Mouse (Mus musculus): Measurements from ENCODE around the gene Dbf4. TPM values are rescaled to one million over a fixed set of nuclear protein-coding genes. Genes with fewer than 3 reads are reported as not detected.

Gene Dbf4
- 56.1 and 62.5 TPM in 2 replicates for polyA plus RNA-seq (2016; fragmentation: Nextera tagmentation; extraction: Ambion mirVana)

- under 1% methylated on average over 79 of the region's 93 CpGs for WGBS
Observed at GRCm38 (mm10) chr5:8422157-8422931, at the start of gene Dbf4, which contains the start of gene Slc25a40. Dbf4 (minus strand) TSS chr5:8422716. Slc25a40 (plus strand) TSS chr5:8422850.

DNA sequence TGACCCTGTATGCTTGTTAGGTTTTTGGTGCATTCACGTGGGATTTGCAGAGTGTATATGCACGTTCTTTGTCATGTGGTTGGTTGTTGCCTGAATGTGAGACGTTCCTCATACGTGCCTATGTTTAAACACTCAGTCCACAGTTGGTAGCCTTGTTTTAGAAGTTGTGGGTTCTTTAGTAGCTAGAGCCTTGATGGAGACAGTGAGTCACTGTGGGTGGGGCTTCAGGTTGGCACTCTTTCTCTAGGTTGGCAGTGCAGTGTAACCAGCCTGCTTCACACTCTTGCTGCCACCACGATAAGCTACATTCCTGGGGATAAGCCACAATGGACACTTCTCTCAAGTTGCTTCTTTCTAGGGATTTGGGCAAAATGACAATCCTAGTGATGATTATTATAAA is 34.0 kb upstream of the Dbf4 start:
- peaks cover 40% of the 10 kb centered on the region for H3K36me3 ChIP-seq

More at GRCm38 (mm10) chr5:8422157-8422931, at the start of gene Dbf4, which contains the start of gene Slc25a40:
- peaks cover 43% of the 10 kb centered on the region for H3K36me3 ChIP-seq
- no peaks in the 10 kb centered on the region for H3K27me3 ChIP-seq (ENCODE audit: low read depth, poor library complexity, severe bottlenecking)
- DNase-seq (ENCODE audit: low spot score), result peak; percentile 89
- no peaks in the 10 kb centered on the region for H3K9me3 ChIP-seq (replicated peaks)
- peak within 1 kb of the TSS; percentile 89 for H3K4me3 ChIP-seq
- peaks cover 28% of the 10 kb centered on the region for H3K4me1 ChIP-seq
- H3K27ac ChIP-seq (replicated peaks), result peak within 1 kb of the TSS; percentile 98

GRCm38 (mm10) chr5:8455565-8455964 is 33.0 kb upstream of the Dbf4 start:
- peaks cover 42% of the 10 kb centered on the region for H3K36me3 ChIP-seq
- DNase-seq (ENCODE audit: low spot score), result no peak
- no peaks in the 10 kb centered on the region for H3K27me3 ChIP-seq (ENCODE audit: low read depth, poor library complexity, severe bottlenecking)
- H3K4me1 ChIP-seq, result no peaks in the 10 kb centered on the region
- H3K27ac ChIP-seq (replicated peaks), result no peak overlapping the region
- H3K4me3 ChIP-seq, result no peak overlapping the region
- no peaks in the 10 kb centered on the region for H3K9me3 ChIP-seq (replicated peaks)

More for the DNA sequence above, 34.0 kb upstream of the Dbf4 start:
- no peaks in the 10 kb centered on the region for H3K4me1 ChIP-seq
- no peaks in the 10 kb centered on the region for H3K9me3 ChIP-seq (replicated peaks)
- no peak overlapping the region for H3K4me3 ChIP-seq
- H3K27ac ChIP-seq (replicated peaks), result no peak overlapping the region
- H3K27me3 ChIP-seq (ENCODE audit: low read depth, poor library complexity, severe bottlenecking), result no peaks in the 10 kb centered on the region
- no peak for DNase-seq (ENCODE audit: low spot score)
- 90% methylated on average over 5 of the region's 5 CpGs for WGBS

GRCm38 (mm10) chr5:8439095-8439494 is 16.6 kb upstream of the Dbf4 start:
- peaks cover 24% of the 10 kb centered on the region for H3K36me3 ChIP-seq
- DNase-seq (ENCODE audit: low spot score), result no peak
- no peaks in the 10 kb centered on the region for H3K4me1 ChIP-seq
- no peak overlapping the region for H3K27ac ChIP-seq (replicated peaks)
- 67% methylated on average over 2 of the region's 2 CpGs for WGBS
- no peak overlapping the region for H3K4me3 ChIP-seq
- H3K27me3 ChIP-seq (ENCODE audit: low read depth, poor library complexity, severe bottlenecking), result no peaks in the 10 kb centered on the region
- no peaks in the 10 kb centered on the region for H3K9me3 ChIP-seq (replicated peaks)

GRCm38 (mm10) chr5:8437481-8438156 is 15.1 kb upstream of the Dbf4 start:
- Histone ChIP-seq H3K36me3 (peaks cover 27% of the 10 kb centered on the region), H3K9me3 (replicated peaks) (no peaks in the 10 kb centered on the region), H3K4me1 (no peaks in the 10 kb centered on the region), H3K4me3 (no peak overlapping the region), H3K27me3 (ENCODE audit: low read depth, poor library complexity, severe bottlenecking) (no peaks in the 10 kb centered on the region), H3K27ac (replicated peaks) (no peak overlapping the region)
- DNase-seq (ENCODE audit: low spot score), result no peak
- 92% methylated on average over 5 of the region's 5 CpGs for WGBS

DNA sequence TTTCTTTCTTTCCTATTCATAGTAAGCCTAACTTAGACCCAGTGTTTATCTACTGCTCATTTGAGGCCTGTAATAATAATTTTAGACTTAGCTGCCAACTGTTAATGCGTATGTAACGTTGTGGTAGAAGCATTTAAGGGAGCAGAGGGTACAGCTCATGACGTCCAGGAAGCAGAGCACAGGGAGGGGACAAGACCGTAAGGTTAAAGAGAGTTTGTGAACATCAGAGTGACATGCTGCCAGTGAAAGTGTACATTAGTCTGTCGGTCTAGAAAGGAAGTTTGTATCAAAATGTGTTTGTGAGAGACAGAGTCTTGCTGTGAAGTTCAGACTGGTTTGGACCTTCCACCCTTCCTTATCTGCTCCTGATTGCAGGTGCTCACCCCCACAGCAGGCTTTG is 3.4 kb upstream of the Dbf4 start:
- no peak for DNase-seq (ENCODE audit: low spot score)
- 83% methylated on average over 5 of the region's 5 CpGs for WGBS
- Histone ChIP-seq H3K4me1 (peaks cover 19% of the 10 kb centered on the region), H3K27me3 (ENCODE audit: low read depth, poor library complexity, severe bottlenecking) (no peaks in the 10 kb centered on the region), H3K9me3 (replicated peaks) (no peaks in the 10 kb centered on the region), H3K4me3 (no peak overlapping the region), H3K27ac (replicated peaks) (no peak overlapping the region), H3K36me3 (peaks cover 14% of the 10 kb centered on the region)

DNA sequence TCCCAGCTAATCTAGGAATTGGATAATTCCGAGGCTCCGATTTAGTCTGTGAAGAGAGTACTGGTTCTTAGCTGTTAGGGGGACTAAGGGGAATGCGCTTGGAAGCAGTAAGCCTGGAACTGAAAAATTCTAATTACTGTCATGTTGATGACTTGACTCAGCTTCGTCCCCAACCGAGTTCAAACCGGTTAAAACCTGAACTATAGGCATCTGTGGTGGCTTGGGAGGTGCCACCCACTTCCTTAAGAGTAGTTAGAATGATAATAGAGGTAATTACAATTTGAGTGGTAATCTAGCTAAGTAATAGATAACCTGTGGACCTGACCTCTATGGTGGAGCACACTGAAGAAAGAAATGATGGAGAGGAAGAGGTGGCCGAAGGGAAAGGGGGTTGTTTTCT is 1.6 kb upstream of the Dbf4 start:
- 20% methylated on average over 7 of the region's 7 CpGs for WGBS
- Histone ChIP-seq H3K36me3 (peaks cover 26% of the 10 kb centered on the region), H3K9me3 (replicated peaks) (no peaks in the 10 kb centered on the region), H3K4me3 (peak overlapping the region; percentile 89), H3K27ac (replicated peaks) (peak overlapping the region; percentile 98; the same call in 1 of the 2 replicates), H3K27me3 (ENCODE audit: low read depth, poor library complexity, severe bottlenecking) (no peaks in the 10 kb centered on the region), H3K4me1 (peaks cover 21% of the 10 kb centered on the region)
- DNase-seq (ENCODE audit: low spot score), result no peak

DNA sequence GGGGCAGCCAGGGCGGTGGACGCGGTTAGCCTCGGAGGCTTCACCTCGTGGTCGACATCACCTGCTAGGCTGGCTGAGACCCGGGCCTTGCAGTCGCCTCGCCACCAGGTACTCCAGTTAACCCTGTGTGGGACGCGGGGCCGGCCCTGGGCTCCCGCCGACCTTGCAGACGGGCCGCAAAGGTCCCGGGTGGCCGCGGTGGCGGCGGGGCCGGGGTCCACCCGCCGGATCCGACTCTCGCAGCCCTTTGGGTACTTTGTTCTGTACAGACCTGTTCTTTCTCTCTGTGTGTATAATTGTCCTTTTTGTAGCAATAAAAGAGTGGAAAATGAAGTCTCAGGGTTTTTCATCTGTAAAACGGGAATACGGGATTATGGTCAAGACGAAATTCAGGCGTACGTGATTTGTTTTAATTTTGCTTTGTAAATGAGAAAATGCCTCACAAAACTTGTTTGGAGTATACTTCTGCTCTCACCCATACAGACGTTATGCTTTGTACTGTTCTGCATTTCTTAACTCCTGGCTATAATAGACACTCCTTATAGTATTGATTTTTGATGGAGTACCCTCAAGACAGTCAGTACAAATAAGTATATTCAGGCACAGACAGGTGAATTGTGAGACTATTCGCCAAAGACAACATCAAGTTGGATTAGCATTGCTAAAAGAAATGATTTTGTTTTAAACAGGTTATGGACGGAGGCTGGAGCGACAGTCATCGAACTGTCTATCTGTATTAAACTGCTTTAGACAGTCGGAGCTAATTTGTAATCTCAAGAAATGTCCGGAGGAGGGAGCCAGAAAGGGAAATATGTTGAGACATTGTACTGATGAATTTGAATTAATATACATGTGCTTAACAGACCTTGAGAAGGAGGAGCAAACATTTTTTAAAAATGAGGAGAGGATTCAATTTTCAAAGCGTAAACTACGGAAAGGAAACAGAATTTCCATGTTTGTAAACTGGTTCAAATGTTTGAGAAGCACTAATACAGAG is 714 bp upstream of the Dbf4 start:
- peak overlapping the region; percentile 98 for H3K27ac ChIP-seq (replicated peaks)
- H3K4me3 ChIP-seq, result peak overlapping the region; percentile 89
- under 1% methylated on average over 40 of the region's 40 CpGs for WGBS
- no peak for DNase-seq (ENCODE audit: low spot score)
- peaks cover 21% of the 10 kb centered on the region for H3K4me1 ChIP-seq
- H3K27me3 ChIP-seq (ENCODE audit: low read depth, poor library complexity, severe bottlenecking), result no peaks in the 10 kb centered on the region
- peaks cover 34% of the 10 kb centered on the region for H3K36me3 ChIP-seq
- no peaks in the 10 kb centered on the region for H3K9me3 ChIP-seq (replicated peaks)

- H3K4me1 ChIP-seq, result peaks cover 29% of the 10 kb centered on the region
- WGBS, result 21% methylated on average over 3 of the region's 3 CpGs
- H3K4me3 ChIP-seq, result peak overlapping the region; percentile 89
- H3K36me3 ChIP-seq, result peaks cover 52% of the 10 kb centered on the region
- no peak for DNase-seq (ENCODE audit: low spot score)
- H3K9me3 ChIP-seq (replicated peaks), result no peaks in the 10 kb centered on the region
- H3K27ac ChIP-seq (replicated peaks), result peak overlapping the region; percentile 98
- no peaks in the 10 kb centered on the region for H3K27me3 ChIP-seq (ENCODE audit: low read depth, poor library complexity, severe bottlenecking)
Observed at GRCm38 (mm10) chr5:8421424-8421823, 1.1 kb downstream of the Dbf4 start.

DNA sequence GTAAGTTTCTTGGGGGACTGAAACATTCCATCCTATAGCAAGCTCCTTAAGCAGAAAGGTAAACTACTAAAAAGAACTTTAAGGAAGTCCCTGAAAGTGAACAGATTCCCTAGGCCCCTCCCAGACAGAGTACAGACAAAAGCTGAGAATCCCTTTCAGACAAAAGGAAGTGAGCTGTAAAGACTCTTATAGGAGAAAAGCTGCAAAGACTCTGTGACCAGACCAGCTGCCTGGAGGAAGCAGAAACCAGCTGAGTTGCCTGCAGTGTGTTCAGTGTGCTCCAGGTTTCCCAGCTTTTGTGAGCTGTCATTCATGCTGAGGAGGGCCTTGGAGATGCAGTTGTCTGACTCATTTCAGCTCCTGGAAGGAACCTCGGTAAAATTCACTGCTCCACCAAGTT is 5.1 kb downstream of the Dbf4 start:
- no peak overlapping the region for H3K27ac ChIP-seq (replicated peaks)
- no peaks in the 10 kb centered on the region for H3K9me3 ChIP-seq (replicated peaks)
- WGBS, result 46% methylated on average over 1 of the region's 1 CpGs
- peaks cover 18% of the 10 kb centered on the region for H3K4me1 ChIP-seq
- H3K36me3 ChIP-seq, result peaks cover 81% of the 10 kb centered on the region
- H3K4me3 ChIP-seq, result no peak overlapping the region
- no peak for DNase-seq (ENCODE audit: low spot score)
- no peaks in the 10 kb centered on the region for H3K27me3 ChIP-seq (ENCODE audit: low read depth, poor library complexity, severe bottlenecking)

GRCm38 (mm10) chr5:8416683-8417413 is 5.7 kb downstream of the Dbf4 start:
- Histone ChIP-seq H3K36me3 (peaks cover 86% of the 10 kb centered on the region), H3K4me3 (no peak overlapping the region), H3K4me1 (peaks cover 18% of the 10 kb centered on the region), H3K9me3 (replicated peaks) (no peaks in the 10 kb centered on the region), H3K27me3 (ENCODE audit: low read depth, poor library complexity, severe bottlenecking) (no peaks in the 10 kb centered on the region), H3K27ac (replicated peaks) (no peak overlapping the region)
- WGBS, result 94% methylated on average over 3 of the region's 3 CpGs
- DNase-seq (ENCODE audit: low spot score), result no peak

DNA sequence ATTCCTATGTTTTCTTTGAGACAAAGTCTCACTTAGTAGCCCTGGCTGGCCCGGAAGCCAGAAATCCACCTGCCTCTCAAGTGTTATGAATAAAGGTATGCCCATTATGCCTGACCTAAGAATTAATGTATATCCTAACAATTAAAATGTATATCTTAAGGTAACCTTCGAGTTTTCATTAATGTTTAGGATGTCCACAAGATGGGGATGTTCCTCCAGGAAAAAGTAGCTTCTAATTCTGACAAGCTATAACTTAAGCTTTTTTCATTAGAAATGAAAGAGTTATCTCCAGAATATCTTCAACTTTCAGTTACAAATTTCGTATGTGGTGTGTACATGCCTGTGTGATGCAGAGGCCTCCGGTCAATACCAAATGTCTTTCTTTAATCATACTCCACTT is 13.8 kb downstream of the Dbf4 start:
- Histone ChIP-seq H3K4me3 (no peak overlapping the region), H3K9me3 (replicated peaks) (no peaks in the 10 kb centered on the region), H3K36me3 (peaks cover 97% of the 10 kb centered on the region), H3K4me1 (no peaks in the 10 kb centered on the region), H3K27me3 (ENCODE audit: low read depth, poor library complexity, severe bottlenecking) (no peaks in the 10 kb centered on the region), H3K27ac (replicated peaks) (no peak overlapping the region)
- no peak for DNase-seq (ENCODE audit: low spot score)
- 89% methylated on average over 4 of the region's 4 CpGs for WGBS

Measured in midbrain, embryonic 10.5 days (tissue).